Mouse (Mus musculus) A20 (cell line): ENCODE results near the gene Garnl3.
A peak's percentile ranks its signal among the peaks of the same experiment; 100 is the strongest.

Source experiments
- DNase-seq: peaks from one replicate; pipeline ENCODE4 v3.0.0-alpha.2; 2011; ENCODE audit warnings: low read depth, low spot score

Gene Garnl3

GRCm38 (mm10) chr2:33032391-33033062 is 98.9 kb downstream of the Garnl3 start:
- no peak for DNase-seq

- no peak for DNase-seq
Measured at GRCm38 (mm10) chr2:33025040-33025439, 106.4 kb downstream of the Garnl3 start.

- no peak for DNase-seq
Measured at GRCm38 (mm10) chr2:33024564-33024963, 106.9 kb downstream of the Garnl3 start.

- DNase-seq = no peak
Measured at GRCm38 (mm10) chr2:33022846-33023245, 108.6 kb downstream of the Garnl3 start.

- DNase-seq = peak; percentile 52
Measured at GRCm38 (mm10) chr2:33018026-33018425, 113.4 kb downstream of the Garnl3 start.

- DNase-seq = no peak
Measured at GRCm38 (mm10) chr2:33017191-33017590, 114.3 kb downstream of the Garnl3 start.

GRCm38 (mm10) chr2:33014877-33015276 is 116.6 kb downstream of the Garnl3 start:
- DNase-seq = no peak

GRCm38 (mm10) chr2:33009055-33009454 is 122.4 kb downstream of the Garnl3 start:
- peak; percentile 22 for DNase-seq

GRCm38 (mm10) chr2:33005041-33005440 is 126.4 kb downstream of the Garnl3 start:
- no peak for DNase-seq

GRCm38 (mm10) chr2:33002144-33002543 is 129.3 kb downstream of the Garnl3 start:
- no peak for DNase-seq

- DNase-seq = no peak
Measured at GRCm38 (mm10) chr2:32999752-33000151, 131.7 kb downstream of the Garnl3 start.

GRCm38 (mm10) chr2:32997792-32998191 is 133.7 kb downstream of the Garnl3 start:
- no peak for DNase-seq

GRCm38 (mm10) chr2:32997081-32997480 is 134.4 kb downstream of the Garnl3 start:
- no peak for DNase-seq

GRCm38 (mm10) chr2:32992130-32992529 is 139.3 kb downstream of the Garnl3 start:
- peak; percentile 61 for DNase-seq

GRCm38 (mm10) chr2:32990167-32990832 is 141.2 kb downstream of the Garnl3 start:
- peak; percentile 52 for DNase-seq

- DNase-seq = no peak
Measured at GRCm38 (mm10) chr2:32989376-32989775, 142.1 kb downstream of the Garnl3 start.

- DNase-seq = no peak
Measured at GRCm38 (mm10) chr2:32985844-32986243, 145.6 kb downstream of the Garnl3 start.

GRCm38 (mm10) chr2:32983617-32984016 is 147.8 kb downstream of the Garnl3 start:
- no peak for DNase-seq

GRCm38 (mm10) chr2:32982700-32983099 is 148.8 kb downstream of the Garnl3 start:
- peak; percentile 42 for DNase-seq

GRCm38 (mm10) chr2:32981725-32982271 is 149.7 kb downstream of the Garnl3 start, which contains the start of gene Slc2a8:
Gene Slc2a8 (minus strand): TSS chr2:32982083.
- peak; percentile 95 for DNase-seq

- peak; percentile 48 for DNase-seq
Measured at GRCm38 (mm10) chr2:32981281-32981680, 150.2 kb downstream of the Garnl3 start.

- no peak for DNase-seq
Measured at GRCm38 (mm10) chr2:32979675-32980074, 151.8 kb downstream of the Garnl3 start.

- no peak for DNase-seq
Measured at GRCm38 (mm10) chr2:32978675-32979074, 152.8 kb downstream of the Garnl3 start.
